Mouse (Mus musculus): ENCODE results near the gene Fam216b.

Gene Fam216b

GRCm38 (mm10) chr14:78088907-78089306 lies at the start of gene Fam216b:
Gene Fam216b, minus strand, starts transcription at chr14:78089007.
- no peak for DNase-seq (ENCODE audit: extremely low read depth, low read depth, low spot score)

GRCm38 (mm10) chr14:78132368-78133052 lies 43.7 kb upstream of the Fam216b start:
- no peak for DNase-seq (ENCODE audit: extremely low read depth, low read depth, low spot score)

- DNase-seq (ENCODE audit: extremely low read depth, low read depth, low spot score), result no peak
Measured at GRCm38 (mm10) chr14:78126670-78127069, 37.9 kb upstream of the Fam216b start.

GRCm38 (mm10) chr14:78120286-78120685 lies 31.5 kb upstream of the Fam216b start:
- DNase-seq (ENCODE audit: extremely low read depth, low read depth, low spot score), result no peak

GRCm38 (mm10) chr14:78119449-78120200 lies 30.8 kb upstream of the Fam216b start:
- no peak for DNase-seq (ENCODE audit: extremely low read depth, low read depth, low spot score)

- DNase-seq (ENCODE audit: extremely low read depth, low read depth, low spot score), result no peak
Measured at GRCm38 (mm10) chr14:78117671-78118070, 28.9 kb upstream of the Fam216b start.

- DNase-seq (ENCODE audit: extremely low read depth, low read depth, low spot score), result no peak
Measured at GRCm38 (mm10) chr14:78117268-78117667, 28.5 kb upstream of the Fam216b start.

- no peak for DNase-seq (ENCODE audit: extremely low read depth, low read depth, low spot score)
Measured at GRCm38 (mm10) chr14:78112466-78112865, 23.7 kb upstream of the Fam216b start.

- DNase-seq (ENCODE audit: extremely low read depth, low read depth, low spot score), result no peak
Measured at GRCm38 (mm10) chr14:78110871-78111270, 22.1 kb upstream of the Fam216b start.

- DNase-seq (ENCODE audit: extremely low read depth, low read depth, low spot score), result no peak
Measured at GRCm38 (mm10) chr14:78109419-78109818, 20.6 kb upstream of the Fam216b start.

- DNase-seq (ENCODE audit: extremely low read depth, low read depth, low spot score), result no peak
Measured at GRCm38 (mm10) chr14:78108388-78108787, 19.6 kb upstream of the Fam216b start.

GRCm38 (mm10) chr14:78089591-78089990 lies 784 bp upstream of the Fam216b start:
- no peak for DNase-seq (ENCODE audit: extremely low read depth, low read depth, low spot score)

GRCm38 (mm10) chr14:78083465-78083864 lies 5.3 kb downstream of the Fam216b start:
- DNase-seq (ENCODE audit: extremely low read depth, low read depth, low spot score), result no peak

GRCm38 (mm10) chr14:78077508-78077907 lies 11.3 kb downstream of the Fam216b start:
- DNase-seq (ENCODE audit: extremely low read depth, low read depth, low spot score), result no peak

GRCm38 (mm10) chr14:78065938-78066710 lies 22.7 kb downstream of the Fam216b start:
- DNase-seq (ENCODE audit: extremely low read depth, low read depth, low spot score), result no peak

- DNase-seq (ENCODE audit: extremely low read depth, low read depth, low spot score), result no peak
Measured at GRCm38 (mm10) chr14:78062484-78062883, 26.3 kb downstream of the Fam216b start.

- DNase-seq (ENCODE audit: extremely low read depth, low read depth, low spot score), result no peak
Measured at GRCm38 (mm10) chr14:78060609-78060951, 28.2 kb downstream of the Fam216b start.

- no peak for DNase-seq (ENCODE audit: extremely low read depth, low read depth, low spot score)
Measured at GRCm38 (mm10) chr14:78059878-78060608, 28.8 kb downstream of the Fam216b start.

- no peak for DNase-seq (ENCODE audit: extremely low read depth, low read depth, low spot score)
Measured at GRCm38 (mm10) chr14:78057362-78057761, 31.4 kb downstream of the Fam216b start.

GRCm38 (mm10) chr14:78056371-78056770 lies 32.4 kb downstream of the Fam216b start:
- DNase-seq (ENCODE audit: extremely low read depth, low read depth, low spot score), result no peak

GRCm38 (mm10) chr14:78048674-78049073 lies 40.1 kb downstream of the Fam216b start:
- DNase-seq (ENCODE audit: extremely low read depth, low read depth, low spot score), result no peak
